Mouse (Mus musculus) kidney, postnatal 0 days (tissue): ENCODE data around the gene Hras. TPM values are rescaled to one million over a fixed set of nuclear protein-coding genes. Genes with fewer than 3 reads are reported as not detected.
A peak's percentile ranks its signal among the peaks of the same experiment; 100 is the strongest.

Experiments
- ATAC-seq: fragments of 200-750 bp; cut with Nextera tagmentation; replicated peaks from 2 replicates; pipeline ENCODE4 v1.8.0; 2017; ENCODE audit warnings: low read depth, moderate number of reproducible peaks, moderate TSS enrichment, moderate library complexity; ENCODE audit not compliant: low FRiP score
- DNase-seq: peaks from one replicate; pipeline ENCODE4 v3.0.0-alpha.2; 2016; ENCODE audit warnings: low spot score
- H3K27ac ChIP-seq: fragments of 300-500 bp; sonication (generic); 2 replicates; pipeline ENCODE4 v1.5.1; 2014; ENCODE audit warnings: mild to moderate bottlenecking
- H3K27me3 ChIP-seq: fragments of 300-500 bp; sonication (generic); 2 replicates; pipeline ENCODE4 v1.6.1; 2014; ENCODE audit warnings: low read length, mixed read lengths; ENCODE audit not compliant: insufficient read depth
- H3K36me3 ChIP-seq: fragments of 300-500 bp; sonication (generic); 2 replicates; pipeline ENCODE4 v1.6.1; 2014; ENCODE audit warnings: low read length, mixed read lengths; ENCODE audit not compliant: insufficient read depth
- H3K4me1 ChIP-seq: fragments of 300-500 bp; sonication (generic); replicated peaks from 2 replicates; pipeline ENCODE4 v1.6.1; 2014; ENCODE audit warnings: antibody characterized with exemption, low read length, mixed read lengths; ENCODE audit not compliant: insufficient read depth
- H3K4me2 ChIP-seq: fragments of 300-500 bp; sonication (generic); 2 replicates; pipeline ENCODE4 v1.6.1; 2014; ENCODE audit warnings: mild to moderate bottlenecking, low read length, moderate library complexity, mixed read lengths
- H3K4me3 ChIP-seq: fragments of 300-500 bp; sonication (generic); replicated peaks from 2 replicates; pipeline ENCODE4 v1.5.1; 2014; ENCODE audit warnings: low read depth, low read length
- H3K9ac ChIP-seq: fragments of 300-500 bp; sonication (generic); 2 replicates; pipeline ENCODE4 v1.6.1; 2014; ENCODE audit warnings: low read depth, low read length
- H3K9me3 ChIP-seq: fragments of 300-500 bp; sonication (generic); replicated peaks from 2 replicates; pipeline ENCODE4 v1.6.1; 2016; ENCODE audit warnings: low read length, inconsistent platforms, mixed read lengths
- CTCF ChIP-seq: IDR thresholded peaks from 2 replicates; pipeline ENCODE4 v1.5.1; 2016; ENCODE audit warnings: antibody characterized with exemption, low read depth, mild to moderate bottlenecking, moderate library complexity
- WGBS: fragments of 180-500 bp; shearing (Covaris S2); extraction: QIAGEN DNeasy Blood & Tissue Kit; methylation state at CpG from one replicate; pipeline ENCODE4 v1.1.7; 2014; 5-methylcytosine and 5-hydroxymethylcytosine counted together
- polyA plus RNA-seq: library from polyadenylated mRNA; unstranded; fragments of >200 nt; fragmentation: Nextera tagmentation; extraction: Ambion mirVana; gene quantifications from 2 replicates; pipeline ENCODE4 v1.2.1, GENCODE M21; 2015

Hras gene
- polyA plus RNA-seq, 1 experiment from 2014 or later = 95.5 TPM

GRCm38 (mm10) chr7:141215880-141216733 lies 22.3 kb upstream of the Hras start:
- 1% methylated on average over 42 of the region's 42 CpGs for WGBS
- peak; percentile 71 for ATAC-seq
- TF ChIP-seq CTCF = no peak

GRCm38 (mm10) chr7:141215101-141215879 lies 21.5 kb upstream of the Hras start, which contains the start of gene Rassf7:
Gene Rassf7, plus strand, starts transcription at chr7:141215860.
- peaks cover 29% of the 10 kb centered on the region; the same call in 1 of the 2 replicates for H3K4me1 ChIP-seq
- 1% methylated on average over 41 of the region's 41 CpGs for WGBS
- DNase-seq (peak; percentile 98), ATAC-seq (peak; percentile 90)
- H3K9ac ChIP-seq = peak within 1 kb of the TSS; percentile 67
- H3K36me3 ChIP-seq = no peaks in the 10 kb centered on the region
- H3K27ac ChIP-seq = peak within 1 kb of the TSS; percentile 97
- H3K4me2 ChIP-seq = peak within 1 kb of the TSS; percentile 93
- TF ChIP-seq CTCF = no peak
- H3K4me3 ChIP-seq = peak within 1 kb of the TSS; percentile 62
- no peaks in the 10 kb centered on the region for H3K27me3 ChIP-seq
- H3K9me3 ChIP-seq = no peaks in the 10 kb centered on the region

More at GRCm38 (mm10) chr7:141215880-141216733, 22.3 kb upstream of the Hras start:
- peaks cover 38% of the 10 kb centered on the region; the same call in 1 of the 2 replicates for H3K4me1 ChIP-seq
- peak overlapping the region; percentile 67 for H3K9ac ChIP-seq
- no peaks in the 10 kb centered on the region for H3K9me3 ChIP-seq
- no peaks in the 10 kb centered on the region for H3K36me3 ChIP-seq
- H3K4me2 ChIP-seq = peak overlapping the region; percentile 93
- H3K4me3 ChIP-seq = peak overlapping the region; percentile 62
- peak; percentile 76 for DNase-seq
- no peaks in the 10 kb centered on the region for H3K27me3 ChIP-seq
- peak overlapping the region; percentile 97 for H3K27ac ChIP-seq

DNA sequence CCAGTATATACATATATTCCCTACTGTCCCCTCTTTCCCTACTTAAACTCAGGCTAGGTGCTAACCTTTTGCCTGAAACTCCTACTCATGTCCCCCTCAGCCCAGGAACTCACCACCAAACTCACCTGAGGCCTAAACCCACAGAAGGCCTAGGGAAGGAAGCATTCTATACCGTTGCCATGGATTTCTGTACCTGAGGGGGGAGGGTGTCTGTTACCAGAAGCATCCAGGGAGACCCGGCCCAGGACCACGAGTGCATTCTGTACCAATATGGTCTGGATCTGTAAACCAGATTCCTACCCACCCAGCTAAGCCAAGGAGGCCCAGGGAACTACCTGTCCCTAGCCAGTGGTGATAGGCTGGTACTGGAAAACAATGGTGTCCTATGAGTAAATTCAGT lies 20.5 kb upstream of the Hras start:
- ATAC-seq (no peak), DNase-seq (no peak)
- peaks cover 24% of the 10 kb centered on the region; the same call in 1 of the 2 replicates for H3K4me1 ChIP-seq
- no peak overlapping the region for H3K4me3 ChIP-seq
- 84% methylated on average over 3 of the region's 3 CpGs for WGBS
- no peak overlapping the region for H3K9ac ChIP-seq
- H3K27ac ChIP-seq = peak overlapping the region; percentile 87
- no peaks in the 10 kb centered on the region for H3K27me3 ChIP-seq
- TF ChIP-seq CTCF = no peak
- no peaks in the 10 kb centered on the region for H3K36me3 ChIP-seq
- no peak overlapping the region for H3K4me2 ChIP-seq
- no peaks in the 10 kb centered on the region for H3K9me3 ChIP-seq

- no peak for DNase-seq
- Histone ChIP-seq H3K9ac (peak within 1 kb of the TSS; percentile 46; the same call in 1 of the 2 replicates), H3K36me3 (no peaks in the 10 kb centered on the region), H3K4me3 (peak within 1 kb of the TSS; percentile 62; the same call in 1 of the 2 replicates), H3K9me3 (no peaks in the 10 kb centered on the region), H3K27me3 (no peaks in the 10 kb centered on the region), H3K27ac (peak within 1 kb of the TSS; percentile 87), H3K4me2 (peak within 1 kb of the TSS; percentile 93), H3K4me1 (peaks cover 23% of the 10 kb centered on the region; the same call in 1 of the 2 replicates)
- no peak for TF ChIP-seq CTCF
- no peak for ATAC-seq
- 93% methylated on average over 11 of the region's 11 CpGs for WGBS
These were observed 19.9 kb upstream of the Hras start, which contains the start of gene Lmntd2 for GRCm38 (mm10) chr7:141213605-141214235. Gene Lmntd2, minus strand, starts transcription at chr7:141214080.

GRCm38 (mm10) chr7:141213133-141213532 lies 19.3 kb upstream of the Hras start:
- peaks cover 21% of the 10 kb centered on the region; the same call in 1 of the 2 replicates for H3K4me1 ChIP-seq
- H3K4me3 ChIP-seq = no peak overlapping the region
- no peaks in the 10 kb centered on the region for H3K27me3 ChIP-seq
- WGBS = 89% methylated on average over 3 of the region's 3 CpGs
- TF ChIP-seq CTCF = no peak
- no peaks in the 10 kb centered on the region for H3K9me3 ChIP-seq
- DNase-seq = no peak
- H3K36me3 ChIP-seq = no peaks in the 10 kb centered on the region
- no peak overlapping the region for H3K9ac ChIP-seq
- no peak overlapping the region for H3K4me2 ChIP-seq
- H3K27ac ChIP-seq = no peak overlapping the region
- ATAC-seq = no peak
